Mouse (Mus musculus) ES-E14 (cell line): ENCODE measurements around the gene Cisd1.

Source experiments
- CHD2 ChIP-seq: IDR thresholded peaks from 2 replicates; pipeline ENCODE4 v1.6.1; 2014; ENCODE audit warnings: mild to moderate bottlenecking, low read depth, low read length, inconsistent platforms
- HCFC1 ChIP-seq: IDR thresholded peaks from 2 replicates; pipeline ENCODE4 v1.6.1; 2012; ENCODE audit warnings: low read length, inconsistent platforms, borderline replicate concordance; ENCODE audit not compliant: insufficient read depth
- MAFK ChIP-seq: IDR thresholded peaks from 2 replicates; pipeline ENCODE4 v1.6.1; 2014; ENCODE audit warnings: mild to moderate bottlenecking, low read depth, low read length, inconsistent platforms; ENCODE audit not compliant: insufficient read depth

DNA sequence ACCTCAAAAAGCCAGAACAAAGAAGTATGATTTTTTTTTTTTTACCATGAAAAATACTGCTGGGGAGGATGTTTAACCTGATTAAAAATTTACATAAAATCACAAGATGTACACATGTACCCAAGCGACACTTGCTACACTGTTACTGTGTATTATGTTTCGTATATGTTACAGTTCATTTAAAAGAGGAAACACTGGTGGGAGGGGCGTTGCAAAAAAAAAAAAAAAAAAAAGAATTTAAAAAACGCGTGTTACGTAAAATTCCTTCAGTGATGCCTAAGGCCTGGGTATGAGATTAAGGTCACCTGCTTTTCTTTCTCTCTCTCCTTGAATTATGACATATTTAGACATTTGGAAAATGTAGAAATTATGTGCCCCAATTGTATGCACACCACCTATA lies 38.0 kb downstream of the Cisd1 start:
- TF ChIP-seq CHD2 (no peak), HCFC1 (no peak), MAFK (no peak)
